Mouse (Mus musculus): ENCODE measurements around the gene Papln.

DNA sequence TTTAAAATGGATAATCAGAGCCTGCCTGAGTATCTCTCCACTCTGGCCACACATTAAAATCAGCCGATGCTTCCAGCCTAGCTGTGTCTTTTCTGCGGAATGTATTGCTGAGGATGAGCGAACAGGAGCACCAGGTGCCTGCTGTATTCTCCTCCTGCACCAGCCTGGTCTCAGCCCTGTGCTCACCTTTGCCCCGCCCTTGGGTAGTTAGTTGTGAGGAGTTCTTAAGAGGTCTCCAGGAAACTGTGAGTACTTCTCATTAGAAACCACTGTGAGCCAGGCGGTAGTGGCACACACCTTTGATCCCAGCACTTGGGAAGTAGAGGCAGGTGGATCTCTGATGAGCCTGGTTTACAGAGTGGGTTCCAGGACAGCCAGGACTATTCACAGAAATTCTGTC is 31.2 kb upstream of the Papln start:
- TF ChIP-seq POLR2A (IDR thresholded peaks at IDR 0.05; ENCODE audit: control insufficient read depth, extremely low read depth, insufficient read depth, low read length, poor library complexity) (no peak), CTCF (IDR thresholded peaks at IDR 0.05; ENCODE audit: borderline replicate concordance, control insufficient read depth, extremely low read depth, insufficient read depth, low read length, poor library complexity) (no peak)
